Mouse (Mus musculus) forebrain, embryonic 16.5 days (tissue): ENCODE results near the gene Jade2. TPM values are rescaled to one million over a fixed set of nuclear protein-coding genes. Genes with fewer than 3 reads are reported as not detected.

Experiments used
- ATAC-seq: fragments of 200-750 bp; cut with Nextera tagmentation; 2 replicates; pipeline ENCODE4 v1.8.0; 2017; ENCODE audit warnings: mild to moderate bottlenecking, moderate library complexity
- H3K27ac ChIP-seq: fragments of 300-500 bp; sonication (generic); 2 replicates; pipeline ENCODE4 v1.5.1; 2014; ENCODE audit warnings: low read length, control low read depth
- H3K27me3 ChIP-seq: fragments of 300-500 bp; sonication (generic); replicated peaks from 2 replicates; pipeline ENCODE4 v1.6.1; 2014; ENCODE audit warnings: low read length; ENCODE audit not compliant: control insufficient read depth, insufficient read depth
- H3K36me3 ChIP-seq: fragments of 300-500 bp; sonication (generic); 2 replicates; pipeline ENCODE4 v1.6.1; 2014; ENCODE audit not compliant: control insufficient read depth, insufficient read depth
- H3K4me1 ChIP-seq: fragments of 300-500 bp; sonication (generic); replicated peaks from 2 replicates; pipeline ENCODE4 v1.6.1; 2014; ENCODE audit warnings: low read length; ENCODE audit not compliant: control insufficient read depth, insufficient read depth
- H3K4me2 ChIP-seq: fragments of 300-500 bp; sonication (generic); 2 replicates; pipeline ENCODE4 v1.6.1; 2014; ENCODE audit warnings: mild to moderate bottlenecking, low read length, control low read depth
- H3K4me3 ChIP-seq: fragments of 300-500 bp; sonication (generic); replicated peaks from 2 replicates; pipeline ENCODE4 v1.5.1; 2014; ENCODE audit warnings: mild to moderate bottlenecking, low read length, control low read depth
- H3K9ac ChIP-seq: fragments of 300-500 bp; sonication (generic); replicated peaks from 2 replicates; pipeline ENCODE4 v1.6.1; 2014; ENCODE audit warnings: low read depth, low read length, control low read depth
- H3K9me3 ChIP-seq: fragments of 300-500 bp; sonication (generic); 2 replicates; pipeline ENCODE4 v1.6.1; 2016; ENCODE audit warnings: low read length; ENCODE audit not compliant: control insufficient read depth
- WGBS: fragments of 180-500 bp; shearing (Covaris S2); extraction: QIAGEN DNeasy Blood & Tissue Kit; methylation state at CpG from one replicate; pipeline ENCODE4 v1.1.7; 2014; 5-methylcytosine and 5-hydroxymethylcytosine counted together
- polyA plus RNA-seq: library from polyadenylated mRNA; unstranded; fragments of >200 nt; fragmentation: Nextera tagmentation; extraction: Ambion mirVana; gene quantifications from 2 replicates; pipeline ENCODE4 v1.2.1, GENCODE M21; 2015

The Jade2 gene
- polyA plus RNA-seq, 1 experiment from 2014 or later: 0.47 TPM

DNA sequence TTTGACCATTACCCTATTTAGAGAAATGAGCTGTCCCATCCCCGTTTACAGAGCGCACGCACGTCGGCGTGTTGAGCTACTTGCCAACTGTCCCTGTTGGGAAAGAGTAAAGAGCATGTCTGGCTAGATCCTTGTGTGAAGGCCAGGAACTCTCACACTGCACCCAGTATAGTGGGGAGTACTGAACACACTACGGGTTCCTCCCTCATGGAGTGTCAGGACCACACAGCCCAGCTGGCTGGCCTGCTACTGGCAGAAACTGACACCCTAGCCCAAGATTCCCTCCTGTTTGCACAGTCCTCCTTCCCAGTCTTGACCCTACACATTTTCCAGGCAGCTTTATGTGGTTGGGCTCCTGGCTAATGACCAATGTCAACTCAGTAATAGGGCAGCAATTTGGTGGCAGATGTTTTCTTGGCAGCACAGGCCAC lies 5.3 kb downstream of the Jade2 start:
- H3K4me1 ChIP-seq: peaks cover 22% of the 10 kb centered on the region
- no peak overlapping the region for H3K4me3 ChIP-seq
- no peaks in the 10 kb centered on the region for H3K9me3 ChIP-seq
- H3K27me3 ChIP-seq: no peaks in the 10 kb centered on the region
- H3K36me3 ChIP-seq: no peaks in the 10 kb centered on the region
- no peak overlapping the region for H3K27ac ChIP-seq
- WGBS: 89% methylated on average over 7 of the region's 7 CpGs
- ATAC-seq: no peak
- H3K9ac ChIP-seq: no peak overlapping the region
- no peak overlapping the region for H3K4me2 ChIP-seq

DNA sequence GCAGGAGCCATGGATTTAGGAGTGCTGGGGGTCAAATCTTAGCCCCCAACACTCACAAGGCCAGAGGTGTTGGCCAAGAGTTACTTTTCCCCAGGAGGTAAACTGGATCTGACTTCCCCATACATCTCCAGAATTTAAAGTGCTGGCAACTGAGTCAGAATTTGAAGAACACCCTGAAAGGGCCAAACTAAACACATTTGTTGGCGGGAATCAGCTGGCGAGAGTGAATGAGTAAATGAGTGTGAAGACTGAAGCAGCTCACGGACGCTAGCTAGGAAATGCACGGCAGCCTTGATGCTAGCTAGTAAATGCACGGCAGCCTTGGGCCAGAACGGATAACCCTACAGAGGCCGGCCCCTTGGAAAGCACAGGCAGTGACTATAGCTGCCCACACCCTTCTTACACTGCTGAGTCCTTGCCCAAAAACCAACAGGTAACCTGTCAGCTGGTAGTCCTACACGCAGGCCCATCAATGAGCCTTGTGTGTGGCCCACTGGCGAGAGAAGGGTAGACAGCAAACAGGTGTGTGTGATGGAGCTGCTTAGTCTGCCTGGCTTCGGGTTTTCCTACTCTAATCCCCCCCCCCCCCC lies 6.6 kb downstream of the Jade2 start:
- H3K27ac ChIP-seq: no peak overlapping the region
- H3K9me3 ChIP-seq: no peaks in the 10 kb centered on the region
- WGBS: 76% methylated on average over 11 of the region's 11 CpGs
- no peaks in the 10 kb centered on the region for H3K27me3 ChIP-seq
- H3K4me3 ChIP-seq: no peak overlapping the region
- H3K36me3 ChIP-seq: no peaks in the 10 kb centered on the region
- H3K4me1 ChIP-seq: peaks cover 14% of the 10 kb centered on the region
- ATAC-seq: no peak
- no peak overlapping the region for H3K9ac ChIP-seq
- H3K4me2 ChIP-seq: no peak overlapping the region

DNA sequence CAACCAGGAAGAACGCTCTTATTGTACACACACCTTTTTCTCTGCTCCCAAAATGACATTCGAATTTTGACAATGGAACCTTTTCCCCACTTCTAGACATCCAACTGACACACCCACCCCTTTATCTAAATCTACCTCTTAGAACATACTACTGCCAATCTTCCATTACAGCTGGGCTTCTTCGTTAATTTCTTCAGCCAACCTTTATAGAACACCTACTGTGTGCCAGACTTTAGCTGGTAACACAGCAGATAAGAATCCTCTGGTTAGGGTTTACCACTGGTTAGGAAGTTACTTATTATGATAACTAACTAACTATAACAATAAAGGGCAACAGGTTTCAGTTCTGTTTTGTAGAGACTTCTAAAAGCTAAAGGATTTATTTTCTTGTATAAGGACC lies 9.1 kb downstream of the Jade2 start:
- H3K36me3 ChIP-seq: no peaks in the 10 kb centered on the region
- no peak overlapping the region for H3K9ac ChIP-seq
- 83% methylated on average over 3 of the region's 3 CpGs for whole genome bisulfite sequencing
- no peak overlapping the region for H3K4me3 ChIP-seq
- no peaks in the 10 kb centered on the region for H3K9me3 ChIP-seq
- no peak for ATAC-seq
- H3K4me1 ChIP-seq: peaks cover 4% of the 10 kb centered on the region
- no peak overlapping the region for H3K4me2 ChIP-seq
- no peak overlapping the region for H3K27ac ChIP-seq
- no peaks in the 10 kb centered on the region for H3K27me3 ChIP-seq

DNA sequence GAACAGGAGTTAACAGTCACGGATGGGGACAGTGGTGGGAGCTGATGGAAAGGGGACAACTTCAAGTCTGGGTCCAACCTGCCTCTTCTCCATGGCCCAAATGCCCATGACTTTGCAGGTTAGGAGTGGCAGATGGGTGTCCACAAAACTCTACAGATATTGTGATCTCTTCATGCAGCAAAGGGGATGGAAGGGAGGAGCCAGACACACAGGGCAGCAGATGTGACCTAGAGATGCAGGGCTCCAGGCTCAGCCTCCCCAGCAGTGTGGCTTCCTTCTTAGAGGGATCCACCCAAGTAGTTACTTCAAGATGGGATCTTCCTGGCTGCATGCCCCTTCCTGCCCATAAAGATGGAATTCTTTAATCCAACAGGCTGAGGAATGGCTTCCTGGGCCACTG lies 9.6 kb downstream of the Jade2 start:
- no peak overlapping the region for H3K9ac ChIP-seq
- no peak for ATAC-seq
- H3K4me1 ChIP-seq: peaks cover 4% of the 10 kb centered on the region
- H3K9me3 ChIP-seq: no peaks in the 10 kb centered on the region
- H3K36me3 ChIP-seq: no peaks in the 10 kb centered on the region
- H3K27ac ChIP-seq: no peak overlapping the region
- H3K4me2 ChIP-seq: no peak overlapping the region
- no peak overlapping the region for H3K4me3 ChIP-seq
- H3K27me3 ChIP-seq: no peaks in the 10 kb centered on the region
- WGBS: 89% methylated on average over 1 of the region's 1 CpGs

DNA sequence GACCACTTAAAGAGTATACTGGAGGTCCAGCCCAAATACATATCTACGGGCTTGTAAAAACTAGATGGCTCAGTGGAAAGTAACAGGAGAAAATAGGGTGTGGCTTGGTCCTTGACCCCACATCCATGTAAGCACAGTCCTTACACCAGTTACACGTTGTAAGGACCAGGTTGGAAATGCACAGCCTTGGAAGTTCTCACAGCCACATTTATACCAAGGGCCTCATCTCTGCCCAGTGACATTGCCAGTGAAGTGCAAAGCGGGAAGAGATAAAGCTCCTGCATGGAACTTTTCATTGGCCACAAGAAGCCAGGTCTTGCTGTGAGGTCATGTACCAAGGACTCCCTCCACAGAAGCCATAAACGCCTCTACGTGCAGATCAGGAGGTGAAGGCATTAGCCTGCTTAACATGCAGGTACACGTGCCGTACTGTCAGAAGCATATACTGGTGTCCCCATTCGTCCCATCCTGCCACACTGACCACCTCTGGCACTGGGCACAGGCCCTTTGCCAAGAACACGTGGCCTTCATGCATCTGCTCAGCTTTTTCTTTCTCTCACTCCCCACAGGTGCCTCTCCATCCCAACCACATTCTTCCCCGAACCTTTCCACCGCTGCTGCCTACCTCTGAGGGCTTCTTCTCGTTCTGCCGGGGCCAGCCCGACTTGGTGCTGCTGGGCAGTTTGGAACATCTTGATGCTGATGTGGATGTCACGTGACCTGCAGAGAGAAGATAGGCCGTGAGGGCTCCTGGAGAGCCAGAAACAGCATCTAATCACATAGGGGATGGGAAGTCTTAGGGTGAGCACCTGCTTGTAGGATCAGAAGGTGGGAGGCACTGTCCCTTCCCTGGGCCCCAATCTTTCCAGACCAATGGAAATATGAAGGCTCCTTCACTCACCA lies 11.2 kb downstream of the Jade2 start:
- WGBS: 93% methylated on average over 16 of the region's 16 CpGs
- Histone ChIP-seq H3K9ac (no peak overlapping the region), H3K36me3 (no peaks in the 10 kb centered on the region), H3K4me2 (no peak overlapping the region), H3K27me3 (no peaks in the 10 kb centered on the region), H3K9me3 (no peaks in the 10 kb centered on the region), H3K27ac (no peak overlapping the region), H3K4me3 (no peak overlapping the region), H3K4me1 (no peaks in the 10 kb centered on the region)
- no peak for ATAC-seq

DNA sequence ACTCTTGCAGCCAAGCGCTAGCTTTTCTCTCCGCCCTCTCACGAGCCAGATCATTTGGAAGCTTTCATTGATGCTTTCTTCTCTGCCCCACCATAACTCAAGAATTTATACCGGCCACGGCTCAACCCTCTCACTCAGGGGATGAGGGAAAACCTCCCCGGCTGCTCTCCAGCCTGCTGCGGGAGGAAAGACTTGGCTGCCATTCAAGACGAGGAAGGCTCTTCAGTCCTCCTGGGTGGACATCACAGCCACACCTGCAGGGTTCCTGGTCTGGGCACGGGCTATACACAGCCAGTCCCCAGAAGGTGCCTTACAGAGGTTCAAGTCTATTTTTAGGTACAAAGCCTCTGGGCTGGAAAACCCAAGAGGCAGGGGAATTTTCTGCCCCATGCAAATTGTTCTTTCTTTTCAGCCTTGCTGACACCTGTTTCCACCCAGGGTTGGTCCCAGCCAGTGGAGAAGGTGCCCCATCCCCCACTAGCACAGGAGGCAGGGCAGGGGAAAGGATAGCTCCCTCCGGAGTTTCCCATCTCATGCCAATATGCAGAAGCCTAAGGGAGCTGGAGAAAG lies 12.8 kb downstream of the Jade2 start:
- Histone ChIP-seq H3K4me1 (no peaks in the 10 kb centered on the region), H3K9ac (no peak overlapping the region), H3K4me3 (no peak overlapping the region), H3K36me3 (no peaks in the 10 kb centered on the region), H3K27me3 (no peaks in the 10 kb centered on the region), H3K9me3 (no peaks in the 10 kb centered on the region), H3K27ac (no peak overlapping the region), H3K4me2 (no peak overlapping the region)
- ATAC-seq: no peak
- WGBS: 58% methylated on average over 10 of the region's 10 CpGs

DNA sequence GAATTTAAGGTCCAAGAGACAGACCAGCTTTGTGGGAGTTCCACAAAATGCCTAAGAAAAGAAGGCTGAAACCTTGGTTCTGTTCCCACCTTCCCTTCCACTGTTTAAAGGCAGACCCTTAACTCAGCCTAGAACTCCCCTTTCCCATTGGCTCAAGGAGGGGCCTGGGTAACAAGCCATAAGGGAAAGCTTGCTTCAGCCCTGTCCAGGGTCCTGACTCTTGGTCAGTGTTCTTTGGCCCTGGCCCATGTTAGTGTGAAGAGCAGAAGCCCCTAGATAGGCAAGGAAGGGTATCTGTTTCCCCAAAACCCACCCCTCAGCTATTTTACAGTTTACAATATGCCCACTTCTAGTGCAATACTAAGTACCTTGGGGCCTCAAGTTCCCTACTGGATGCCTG lies 13.6 kb downstream of the Jade2 start:
- no peak for ATAC-seq
- H3K4me2 ChIP-seq: no peak overlapping the region
- H3K9ac ChIP-seq: no peak overlapping the region
- no peak overlapping the region for H3K27ac ChIP-seq
- no peaks in the 10 kb centered on the region for H3K36me3 ChIP-seq
- no peaks in the 10 kb centered on the region for H3K4me1 ChIP-seq
- no peaks in the 10 kb centered on the region for H3K27me3 ChIP-seq
- no peak overlapping the region for H3K4me3 ChIP-seq
- no peaks in the 10 kb centered on the region for H3K9me3 ChIP-seq

DNA sequence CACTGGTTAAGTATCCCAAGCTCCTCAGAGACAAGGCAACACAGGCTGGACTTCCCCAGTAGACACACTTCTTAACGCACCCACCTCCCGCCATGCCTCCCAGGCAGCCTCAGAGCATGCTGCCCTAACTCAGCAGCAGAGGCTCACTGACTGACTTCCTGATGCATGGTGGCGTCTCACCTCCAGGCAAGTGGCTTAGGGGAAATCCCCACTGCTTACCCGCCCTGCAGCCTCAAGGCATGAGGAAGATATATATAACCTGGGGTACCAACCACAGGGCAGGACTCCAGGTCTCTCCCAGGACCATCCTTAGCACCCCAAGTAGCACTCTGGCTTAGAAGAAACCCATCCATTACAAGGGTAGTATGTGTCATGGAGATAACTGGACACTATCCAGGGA lies 14.3 kb downstream of the Jade2 start:
- 88% methylated on average over 4 of the region's 4 CpGs for WGBS
- H3K36me3 ChIP-seq: no peaks in the 10 kb centered on the region
- no peaks in the 10 kb centered on the region for H3K27me3 ChIP-seq
- H3K9me3 ChIP-seq: no peaks in the 10 kb centered on the region
- H3K4me2 ChIP-seq: no peak overlapping the region
- ATAC-seq: no peak
- H3K4me3 ChIP-seq: no peak overlapping the region
- no peak overlapping the region for H3K9ac ChIP-seq
- no peaks in the 10 kb centered on the region for H3K4me1 ChIP-seq
- no peak overlapping the region for H3K27ac ChIP-seq

DNA sequence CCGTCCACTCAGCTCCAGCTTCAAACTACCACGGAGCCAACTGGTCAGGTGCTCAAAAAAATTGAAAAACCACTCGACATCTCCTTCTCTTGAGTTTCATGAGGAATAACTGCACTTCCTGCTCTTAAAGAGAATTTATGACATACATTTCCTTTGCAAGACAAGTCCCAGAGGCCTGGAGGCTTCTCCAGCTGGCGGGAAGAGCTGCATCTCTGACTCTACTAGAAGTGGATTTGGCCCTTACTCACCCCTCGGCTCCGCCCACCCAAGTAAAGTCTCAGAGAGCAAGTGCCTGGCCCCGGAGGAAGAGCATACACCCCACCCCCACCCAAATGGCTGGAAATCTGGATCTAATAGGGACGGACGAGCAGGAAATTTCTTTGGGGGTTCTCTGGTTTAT lies 16.3 kb downstream of the Jade2 start:
- no peaks in the 10 kb centered on the region for H3K27me3 ChIP-seq
- H3K9me3 ChIP-seq: no peaks in the 10 kb centered on the region
- H3K36me3 ChIP-seq: no peaks in the 10 kb centered on the region
- no peak overlapping the region for H3K4me3 ChIP-seq
- no peak overlapping the region for H3K27ac ChIP-seq
- no peak overlapping the region for H3K4me2 ChIP-seq
- 80% methylated on average over 9 of the region's 9 CpGs for WGBS
- no peak overlapping the region for H3K9ac ChIP-seq
- H3K4me1 ChIP-seq: 0 out of 2 replicates have a peak, but pooled peaks cover 2% of the 10 kb centered on the region
- no peak for ATAC-seq
